Mouse (Mus musculus): ENCODE measurements at regions not wholly inside any gene's neighbourhood (a gene's known extent, or its start where the extent isn't known, plus 50 kb on each side); places are given as distances from the start of the nearest gene placed in this dataset.

DNA sequence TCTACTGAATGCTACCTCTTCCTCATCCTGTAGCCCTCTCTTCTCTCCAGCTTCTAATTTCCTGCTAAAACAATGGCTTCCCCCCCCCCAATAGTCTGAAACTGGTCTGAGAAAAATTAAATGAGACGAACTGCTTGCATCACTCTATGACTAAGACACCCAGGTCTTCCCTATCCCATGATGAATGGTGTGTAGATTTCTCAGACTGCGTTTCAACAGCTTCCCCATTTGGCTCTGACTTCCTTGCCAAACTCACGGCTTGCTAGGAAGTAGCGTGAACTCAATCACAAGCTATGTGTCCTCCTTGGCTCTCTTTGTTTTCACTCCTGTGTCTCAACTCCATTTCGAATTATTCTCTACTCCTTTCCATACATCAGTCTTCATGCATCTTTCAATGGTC, 126.4 kb upstream of the Rmdn2 start:
- ATAC-seq (replicated peaks; ENCODE audit: low FRiP score, low TSS enrichment, poor library complexity, severe bottlenecking) = no peak

- ATAC-seq (replicated peaks; ENCODE audit: low FRiP score, low TSS enrichment, poor library complexity, severe bottlenecking) = no peak
These were observed 122.4 kb upstream of the Rmdn2 start for GRCm38 (mm10) chr17:79489306-79489705.

- ATAC-seq (replicated peaks; ENCODE audit: low FRiP score, low TSS enrichment, poor library complexity, severe bottlenecking) = no peak
These were observed 114.0 kb upstream of the Rmdn2 start for GRCm38 (mm10) chr17:79497629-79498028.

- no peak for ATAC-seq (replicated peaks; ENCODE audit: low FRiP score, low TSS enrichment, poor library complexity, severe bottlenecking)
These were observed 113.3 kb upstream of the Rmdn2 start for GRCm38 (mm10) chr17:79498321-79498720.

DNA sequence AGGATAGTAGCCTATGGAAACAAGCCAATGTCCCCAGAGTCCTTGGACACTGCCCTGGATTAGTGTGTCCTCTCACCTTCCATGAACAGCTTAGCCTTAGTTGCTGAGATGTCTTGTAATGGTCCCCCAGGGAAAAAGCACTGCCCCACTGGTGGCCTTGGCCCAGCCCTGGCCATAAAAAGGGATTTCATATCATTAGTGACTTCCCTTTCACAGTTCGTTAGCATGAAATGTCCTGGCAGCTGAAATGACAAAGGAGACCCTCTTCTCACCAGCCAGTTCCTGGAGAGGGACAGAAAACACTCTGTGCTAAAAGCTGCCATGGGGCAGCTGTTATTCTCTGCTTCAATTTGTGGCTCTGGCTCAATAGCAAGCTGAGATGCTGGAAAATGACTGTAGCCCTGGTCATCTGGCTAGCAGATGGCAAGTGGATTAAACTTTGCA, 110.6 kb upstream of the Rmdn2 start:
- no peak for ATAC-seq (replicated peaks; ENCODE audit: low FRiP score, low TSS enrichment, poor library complexity, severe bottlenecking)

DNA sequence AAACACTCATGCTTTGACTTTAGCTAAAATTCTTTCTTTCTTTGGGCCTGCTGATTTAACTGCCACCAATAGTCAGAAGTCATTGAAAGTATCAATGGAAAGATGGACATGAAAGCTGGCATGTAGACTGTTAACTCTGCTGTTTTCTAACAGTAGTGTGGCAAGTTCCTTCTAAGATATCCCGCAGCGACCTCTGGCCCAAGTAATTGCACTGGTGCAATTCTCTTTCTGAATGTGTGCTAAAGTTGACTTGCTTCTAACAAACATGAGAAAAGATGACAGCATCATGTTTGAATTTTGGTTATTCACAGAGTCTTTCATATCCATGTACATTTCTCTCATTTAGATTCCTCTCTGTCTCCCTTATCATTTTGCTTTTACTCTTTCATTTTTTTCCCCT, 109.7 kb upstream of the Rmdn2 start:
- ATAC-seq (replicated peaks; ENCODE audit: low FRiP score, low TSS enrichment, poor library complexity, severe bottlenecking) = no peak

GRCm38 (mm10) chr17:79503037-79503436, 108.6 kb upstream of the Rmdn2 start:
- ATAC-seq (replicated peaks; ENCODE audit: low FRiP score, low TSS enrichment, poor library complexity, severe bottlenecking) = no peak

DNA sequence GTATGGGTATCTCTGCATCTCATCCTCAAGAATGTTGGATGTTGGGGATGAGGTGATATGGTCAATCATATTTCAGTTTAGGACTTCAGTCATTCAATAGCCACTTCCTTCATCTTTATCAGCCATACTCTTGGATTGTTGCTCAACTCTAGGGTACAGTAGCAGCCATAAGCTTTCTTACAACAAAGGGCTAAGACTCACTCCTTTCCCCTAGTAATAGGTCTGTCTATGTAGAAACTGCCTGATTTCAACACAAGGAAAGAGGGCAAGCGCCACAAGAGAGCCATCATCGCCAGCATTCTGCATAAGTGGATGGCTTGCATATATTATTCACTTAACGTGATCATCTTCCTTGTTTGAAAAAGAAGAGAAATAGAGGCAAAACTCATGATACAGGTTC, 107.5 kb upstream of the Rmdn2 start:
- no peak for ATAC-seq (replicated peaks; ENCODE audit: low FRiP score, low TSS enrichment, poor library complexity, severe bottlenecking)

- ATAC-seq (replicated peaks; ENCODE audit: low FRiP score, low TSS enrichment, poor library complexity, severe bottlenecking) = no peak
These were observed 106.1 kb upstream of the Rmdn2 start for GRCm38 (mm10) chr17:79505565-79505964.

GRCm38 (mm10) chr17:79509281-79509680, 102.4 kb upstream of the Rmdn2 start:
- ATAC-seq (replicated peaks; ENCODE audit: low FRiP score, low TSS enrichment, poor library complexity, severe bottlenecking) = no peak

DNA sequence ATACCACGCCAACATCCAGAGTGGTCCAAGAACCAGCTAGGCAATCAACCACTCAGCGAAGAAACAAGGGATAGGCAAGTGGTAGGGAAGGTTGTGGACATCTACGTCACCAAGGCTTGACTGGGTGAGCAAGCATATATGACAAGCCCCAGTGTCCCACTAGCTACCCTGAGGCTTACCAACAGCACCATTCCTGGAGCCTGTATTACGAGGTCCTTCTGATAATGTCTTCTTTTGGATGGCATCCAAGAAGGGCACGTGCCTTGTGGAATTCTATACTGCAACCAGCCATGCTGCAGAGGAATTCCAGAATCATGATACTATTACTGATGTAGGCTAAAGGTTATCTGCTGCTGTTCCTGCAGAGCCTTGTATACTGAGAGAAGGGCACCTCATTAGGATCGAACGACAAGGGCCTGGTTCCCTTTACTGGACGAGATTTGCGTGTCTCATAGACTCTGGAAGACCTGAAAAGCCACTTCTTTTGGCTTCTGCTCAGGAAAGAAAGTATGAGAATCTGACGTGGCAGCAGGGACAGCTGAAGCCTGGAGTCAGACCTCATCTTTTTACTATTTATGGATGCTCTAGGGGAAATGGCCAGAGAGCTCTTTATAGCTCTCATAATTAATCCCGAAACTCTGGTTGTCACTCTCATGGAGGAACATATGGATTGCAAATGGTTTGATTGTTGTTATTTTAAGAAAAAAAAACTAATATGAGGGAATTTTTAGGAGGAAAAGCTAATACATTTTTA, 101.5 kb upstream of the Rmdn2 start:
- no peak for ATAC-seq (replicated peaks; ENCODE audit: low FRiP score, low TSS enrichment, poor library complexity, severe bottlenecking)

DNA sequence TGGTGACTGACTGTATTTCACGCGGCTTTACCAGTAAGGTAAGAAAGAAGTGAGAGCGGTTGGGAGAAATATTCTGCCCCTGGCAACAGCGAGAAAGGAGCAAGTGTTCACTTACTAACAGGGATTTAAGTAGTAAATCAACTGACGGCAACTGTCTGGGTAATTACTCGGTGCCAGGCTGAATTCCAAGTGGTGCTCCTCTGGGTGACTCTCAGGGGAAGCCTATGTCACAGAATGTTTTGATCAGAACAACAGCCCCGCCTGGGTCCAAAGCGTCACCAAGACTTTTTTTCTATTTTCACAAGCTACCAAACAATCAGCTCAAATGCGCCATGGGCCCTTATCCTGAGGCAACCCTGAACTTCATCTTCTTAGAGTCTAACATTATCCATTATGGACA, 100.4 kb upstream of the Rmdn2 start:
- no peak for ATAC-seq (replicated peaks; ENCODE audit: low FRiP score, low TSS enrichment, poor library complexity, severe bottlenecking)

DNA sequence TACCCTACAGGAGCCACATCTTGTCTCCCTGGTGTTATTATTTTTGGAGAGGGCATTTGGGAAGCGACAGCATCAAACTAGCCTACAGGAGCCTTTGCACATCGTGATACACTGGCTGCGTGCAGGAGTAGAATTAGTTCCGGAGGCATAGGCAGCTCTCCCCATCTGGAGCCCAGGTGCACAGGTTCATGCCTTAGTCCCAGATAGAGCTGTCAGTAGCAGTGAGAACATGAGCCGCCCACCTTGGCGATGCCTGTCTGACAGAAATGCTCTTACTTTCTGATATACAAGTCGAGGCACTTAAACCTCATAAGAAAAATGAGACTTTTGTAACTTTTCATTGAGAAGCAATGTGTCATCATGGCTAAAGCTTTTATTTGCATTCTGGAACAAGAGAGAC, 97.6 kb upstream of the Rmdn2 start:
- no peak for ATAC-seq (replicated peaks; ENCODE audit: low FRiP score, low TSS enrichment, poor library complexity, severe bottlenecking)

DNA sequence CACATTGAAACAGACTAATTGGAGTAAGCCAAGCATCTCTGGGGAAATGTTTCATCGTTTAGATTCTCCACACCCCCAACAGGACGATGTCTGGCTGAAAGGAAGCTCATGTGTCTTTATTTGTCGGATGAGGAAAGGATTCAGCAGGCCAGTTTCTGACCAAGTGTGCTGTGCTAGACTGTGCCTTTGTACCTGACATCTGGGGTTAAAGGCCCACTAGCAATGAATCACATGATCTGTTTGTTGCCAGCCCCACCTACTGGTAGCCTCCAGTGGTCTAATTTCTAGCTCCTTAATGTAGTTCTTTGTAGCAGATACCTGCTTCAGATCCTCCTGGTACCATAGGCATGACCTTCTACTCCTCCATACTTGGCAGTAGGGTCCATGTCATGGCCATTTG, 93.5 kb upstream of the Rmdn2 start:
- ATAC-seq (replicated peaks; ENCODE audit: low FRiP score, low TSS enrichment, poor library complexity, severe bottlenecking) = peak; percentile 79

- 0 out of 2 replicates have a peak, but pooled peaks have one; percentile 15 for ATAC-seq (replicated peaks; ENCODE audit: low FRiP score, low TSS enrichment, poor library complexity, severe bottlenecking)
These were observed 93.0 kb upstream of the Rmdn2 start for GRCm38 (mm10) chr17:79518696-79519095.

- no peak for ATAC-seq (replicated peaks; ENCODE audit: low FRiP score, low TSS enrichment, poor library complexity, severe bottlenecking)
These were observed 92.3 kb upstream of the Rmdn2 start for GRCm38 (mm10) chr17:79519356-79519755.

GRCm38 (mm10) chr17:79520283-79520682, 91.4 kb upstream of the Rmdn2 start:
- no peak for ATAC-seq (replicated peaks; ENCODE audit: low FRiP score, low TSS enrichment, poor library complexity, severe bottlenecking)

- no peak for ATAC-seq (replicated peaks; ENCODE audit: low FRiP score, low TSS enrichment, poor library complexity, severe bottlenecking)
These were observed 90.0 kb upstream of the Rmdn2 start for GRCm38 (mm10) chr17:79521691-79522090.

DNA sequence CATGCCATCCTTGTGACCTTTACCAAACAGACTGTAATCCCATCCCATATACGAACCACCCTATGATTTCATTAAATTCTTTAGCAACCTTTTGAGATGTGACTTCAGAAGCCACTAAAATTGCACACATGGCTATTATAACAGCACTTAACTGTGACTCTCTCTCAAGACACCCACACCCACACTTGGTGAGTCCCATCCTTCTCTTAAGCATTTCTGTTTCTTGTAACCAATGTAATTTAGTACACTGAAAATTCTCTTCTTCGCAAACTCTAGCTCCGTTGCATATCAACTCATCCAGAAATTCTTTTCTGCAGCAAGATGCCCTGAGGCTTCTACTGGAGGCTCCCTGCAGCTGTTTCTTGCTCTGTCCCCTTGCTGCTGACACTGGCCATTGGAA, 88.4 kb upstream of the Rmdn2 start:
- no peak for ATAC-seq (replicated peaks; ENCODE audit: low FRiP score, low TSS enrichment, poor library complexity, severe bottlenecking)

DNA sequence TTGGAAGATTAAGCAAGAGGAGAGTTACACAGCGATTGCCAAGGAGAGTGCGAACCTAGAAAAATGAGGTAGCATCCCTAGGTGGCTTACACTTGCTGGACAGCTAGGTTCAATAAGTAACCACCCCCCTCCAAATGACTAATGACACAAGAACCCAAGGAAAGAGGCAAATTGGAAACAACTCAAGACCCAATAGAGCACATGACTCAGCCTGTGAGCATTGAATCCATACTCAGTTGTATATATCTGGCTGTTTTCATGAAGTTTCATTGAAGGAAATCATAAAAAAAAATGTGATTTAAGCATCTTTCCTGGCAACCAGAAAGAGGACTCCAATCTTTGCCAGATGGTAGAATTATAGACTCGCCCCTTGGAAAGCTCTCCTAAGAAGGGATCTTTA, 84.3 kb upstream of the Rmdn2 start:
- ATAC-seq (replicated peaks; ENCODE audit: low FRiP score, low TSS enrichment, poor library complexity, severe bottlenecking) = no peak

DNA sequence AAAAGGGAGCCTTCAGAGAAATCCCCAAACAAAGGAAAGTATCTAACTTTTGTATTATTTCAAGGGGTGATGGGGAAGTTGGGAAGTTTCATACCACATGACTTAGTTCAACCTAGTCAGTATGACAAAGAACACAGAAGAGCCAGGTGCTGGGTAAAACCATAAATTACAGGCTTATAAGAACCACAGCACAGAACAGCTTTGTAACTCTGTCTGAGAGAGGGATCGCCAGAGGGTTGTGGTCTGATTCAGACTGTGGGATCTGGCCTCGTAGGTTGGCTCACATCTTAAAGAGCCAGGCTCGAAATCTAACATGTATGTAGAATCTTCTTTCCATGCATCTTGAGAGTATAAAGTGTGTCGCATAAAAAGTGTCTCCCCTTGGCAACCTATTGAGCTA, 75.1 kb upstream of the Rmdn2 start:
- no peak for ATAC-seq (replicated peaks; ENCODE audit: low FRiP score, low TSS enrichment, poor library complexity, severe bottlenecking)

DNA sequence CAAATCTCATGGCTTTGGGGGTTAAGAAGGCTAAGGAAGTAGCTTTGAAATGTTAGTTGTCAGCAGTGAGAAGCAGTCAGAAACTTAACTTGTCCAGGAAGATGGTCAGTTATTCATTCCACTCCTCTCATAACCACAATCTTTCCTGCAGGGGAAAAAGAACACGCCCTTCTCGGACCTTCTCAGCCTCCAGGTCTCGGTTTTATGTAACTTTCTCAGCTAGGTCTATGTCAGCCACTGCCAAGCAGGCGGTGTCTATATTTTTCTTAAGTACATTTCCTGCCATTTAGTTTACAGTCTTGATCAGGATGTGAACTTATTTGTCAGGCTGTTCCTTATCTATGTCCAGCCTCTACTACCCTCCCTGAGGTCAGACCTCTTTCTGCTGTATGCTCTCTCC, 72.9 kb upstream of the Rmdn2 start:
- no peak for ATAC-seq (replicated peaks; ENCODE audit: low FRiP score, low TSS enrichment, poor library complexity, severe bottlenecking)

All from megakaryocyte-erythroid progenitor cell, adult 5-6 weeks (primary cell).